Mouse (Mus musculus) embryonic stem cell, embryonic (primary cell): ENCODE measurements at regions not wholly inside any gene's neighbourhood (a gene's known extent, or its start where the extent isn't known, plus 50 kb on each side); places are given as distances from the start of the nearest gene placed in this dataset.

ENCODE experiments used
- CTCF ChIA-PET, 4 experiments: fragments of 300-600 bp in 2 of 4; fragments of 350-600 bp in 2 of 4; sonication (Branson Sonifier 250); formaldehyde crosslinking; loops; one replicate each; lab custom pipeline; 2022; ENCODE audit warnings: inconsistent platforms in 2 of 4; lab: Charles Lee
- POLR2A ChIA-PET, 4 experiments: fragments of 300-600 bp in 2 of 4; fragments of 350-600 bp in 2 of 4; sonication (Branson Sonifier 250); formaldehyde crosslinking; loops; one replicate each; lab custom pipeline; 2022; ENCODE audit warnings: antibody characterized with exemption in 4 of 4, inconsistent platforms in 1 of 4; lab: Charles Lee

GRCm38 (mm10) chr13:98438206-98438605 is 53.6 kb downstream of the Gm10320 start:
- CTCF ChIA-PET: no interaction called here
- POLR2A ChIA-PET: interaction anchor here in 3 of 4 experiments (0.6 to 1.0 kb wide), 4 partner anchors 18 to 837 kb away, joined by 3 to 8 read pairs (median 4); no protein-coding TSS in a partner anchor

GRCm38 (mm10) chr13:98436961-98437360 is 54.8 kb downstream of the Gm10320 start:
- ChIA-PET CTCF (no interaction called here), POLR2A (no interaction called here)

- ChIA-PET POLR2A (interaction anchor here in 1 of 4 experiments (0.7 kb wide), 1 partner anchor 75 kb away, joined by 4 read pairs; no protein-coding TSS in a partner anchor), CTCF (no interaction called here)
These were observed 56.4 kb downstream of the Gm10320 start for GRCm38 (mm10) chr13:98435245-98435975.

GRCm38 (mm10) chr13:98429851-98430250 is 62.0 kb downstream of the Gm10320 start:
- ChIA-PET CTCF (interaction anchor here in 1 of 4 experiments (0.5 kb wide), 1 partner anchor 173 kb away, joined by 3 read pairs; no protein-coding TSS in a partner anchor), POLR2A (interaction anchor here in 2 of 4 experiments (0.9 to 1.1 kb wide), 3 partner anchors 8 to 76 kb away, joined by 3 read pairs; partner anchors contain the start of gene Foxd1 (in 1 of the 2))

GRCm38 (mm10) chr13:98427660-98428059 is 64.1 kb downstream of the Gm10320 start:
- ChIA-PET POLR2A (interaction anchor here in 3 of 4 experiments (0.5 to 1.4 kb wide), 4 partner anchors 11 to 845 kb away, joined by 3 to 4 read pairs (median 3); no protein-coding TSS in a partner anchor), CTCF (interaction anchor here in 1 of 4 experiments (1.1 kb wide), 1 partner anchor 76 kb away, joined by 5 read pairs; no protein-coding TSS in a partner anchor)

- CTCF ChIA-PET: no interaction called here
- POLR2A ChIA-PET: interaction anchor here in 1 of 4 experiments (0.6 to 1.5 kb wide), 2 partner anchors 12 to 14 kb away, joined by 3 read pairs; no protein-coding TSS in a partner anchor
These were observed 66.8 kb downstream of the Gm10320 start for GRCm38 (mm10) chr13:98425026-98425425.

GRCm38 (mm10) chr13:98424000-98424399 is 67.8 kb downstream of the Gm10320 start:
- POLR2A ChIA-PET: interaction anchor here in 1 of 4 experiments (0.5 to 1.5 kb wide), 2 partner anchors 12 to 59 kb away, joined by 3 read pairs; no protein-coding TSS in a partner anchor
- CTCF ChIA-PET: interaction anchor here in 1 of 4 experiments (0.5 kb wide), 1 partner anchor 126 kb away, joined by 5 read pairs; no protein-coding TSS in a partner anchor

GRCm38 (mm10) chr13:98420419-98421043 is 66.5 kb downstream of the Foxd1 start:
- ChIA-PET POLR2A (interaction anchor here in 2 of 4 experiments (0.5 to 0.9 kb wide), 3 partner anchors 9 to 57 kb away, joined by 3 to 8 read pairs (median 3); no protein-coding TSS in a partner anchor), CTCF (no interaction called here)

GRCm38 (mm10) chr13:98417736-98418135 is 63.7 kb downstream of the Foxd1 start:
- ChIA-PET POLR2A (no interaction called here), CTCF (no interaction called here)

- POLR2A ChIA-PET: no interaction called here
- CTCF ChIA-PET: no interaction called here
These were observed 62.4 kb downstream of the Foxd1 start for GRCm38 (mm10) chr13:98416457-98416856.

GRCm38 (mm10) chr13:98414851-98415250 is 60.8 kb downstream of the Foxd1 start:
- ChIA-PET CTCF (interaction anchor here in 2 of 4 experiments (0.5 to 0.6 kb wide), 3 partner anchors 73 to 860 kb away, joined by 3 read pairs; no protein-coding TSS in a partner anchor), POLR2A (interaction anchor here in 2 of 4 experiments (0.5 to 1.0 kb wide), 3 partner anchors 61 to 289 kb away, joined by 3 read pairs; partner anchors contain the start of gene Foxd1 (in 1 of the 2))

GRCm38 (mm10) chr13:98413233-98413632 is 59.2 kb downstream of the Foxd1 start:
- ChIA-PET CTCF (no interaction called here), POLR2A (interaction anchor here in 1 of 4 experiments (1.0 kb wide), 1 partner anchor 12 kb away, joined by 3 read pairs; no protein-coding TSS in a partner anchor)
